Mouse (Mus musculus) ES-E14 (cell line): Measurements from ENCODE around the gene Ncoa5.

ENCODE experiments used
- CHD2 ChIP-seq: IDR thresholded peaks from 2 replicates; pipeline ENCODE4 v1.6.1; 2014; ENCODE audit warnings: mild to moderate bottlenecking, low read depth, low read length, inconsistent platforms
- HCFC1 ChIP-seq: IDR thresholded peaks from 2 replicates; pipeline ENCODE4 v1.6.1; 2012; ENCODE audit warnings: low read length, inconsistent platforms, borderline replicate concordance; ENCODE audit not compliant: insufficient read depth
- MAFK ChIP-seq: IDR thresholded peaks from 2 replicates; pipeline ENCODE4 v1.6.1; 2014; ENCODE audit warnings: mild to moderate bottlenecking, low read depth, low read length, inconsistent platforms; ENCODE audit not compliant: insufficient read depth
- ZC3H11A ChIP-seq: IDR thresholded peaks from 2 replicates; pipeline ENCODE4 v1.6.1; 2012; ENCODE audit warnings: low read depth, mild to moderate bottlenecking, inconsistent platforms, low read length, borderline replicate concordance
- ZNF384 ChIP-seq: IDR thresholded peaks from 2 replicates; pipeline ENCODE4 v1.6.1; 2012; ENCODE audit warnings: low read depth, low read length, inconsistent platforms

DNA sequence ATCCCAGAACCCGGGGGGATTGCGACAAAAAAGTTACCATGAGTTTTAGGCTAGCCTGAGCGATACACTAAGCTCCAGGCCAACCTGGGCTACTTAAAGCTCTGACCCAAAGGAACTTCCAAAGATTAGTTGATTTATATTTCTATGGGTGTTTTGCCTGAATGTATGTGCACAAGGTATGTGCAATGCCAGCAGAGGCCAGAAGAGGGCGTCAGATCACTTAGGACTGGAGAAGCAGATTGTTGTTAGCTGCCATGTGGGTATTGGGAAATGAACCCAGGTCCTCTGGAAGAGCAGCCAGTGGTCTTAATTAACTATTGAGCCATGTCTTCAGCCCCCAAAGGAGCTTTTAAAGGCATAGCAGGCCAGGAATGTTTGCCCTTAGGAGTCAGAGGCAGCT lies 82.9 kb downstream of the Ncoa5 start:
- TF ChIP-seq CHD2 (no peak), ZC3H11A (no peak), MAFK (no peak), ZNF384 (no peak), HCFC1 (no peak)
